Mouse (Mus musculus): ENCODE data around the gene Kank2. TPM values are rescaled to one million over a fixed set of nuclear protein-coding genes. Genes with fewer than 3 reads are reported as not detected.

Kank2 gene
- polyA plus RNA-seq, 1 experiment, result 19.7 TPM

DNA sequence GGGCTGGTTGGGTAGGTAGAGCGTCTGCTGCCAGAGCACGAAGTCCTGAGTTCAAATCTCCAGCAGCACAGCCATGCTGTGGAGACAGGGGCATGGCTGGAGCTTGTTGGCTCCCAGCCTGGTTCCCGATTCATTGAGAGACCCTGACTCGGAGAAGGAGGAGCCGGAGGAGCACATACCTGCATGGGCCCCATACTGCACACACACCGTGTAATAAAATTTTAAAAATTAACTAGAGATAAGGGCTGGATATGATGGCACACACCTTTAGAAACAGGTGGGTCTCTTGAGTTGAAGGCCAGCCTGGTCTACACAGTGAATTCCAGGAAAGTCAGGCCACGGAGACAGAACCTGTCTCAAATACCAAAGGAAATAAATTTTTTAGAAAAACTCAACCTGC, 64.6 kb downstream of the Kank2 start:
- no peak overlapping the region for H3K27ac ChIP-seq (replicated peaks; ENCODE audit: low read depth, low read length)
- no peaks in the 10 kb centered on the region; the same call in 1 of the 2 replicates for H3K4me1 ChIP-seq (ENCODE audit: control insufficient read depth, insufficient read depth, insufficient read length, low read length)
- no peak overlapping the region for H3K4me3 ChIP-seq (ENCODE audit: insufficient read depth, low read depth, low read length)

DNA sequence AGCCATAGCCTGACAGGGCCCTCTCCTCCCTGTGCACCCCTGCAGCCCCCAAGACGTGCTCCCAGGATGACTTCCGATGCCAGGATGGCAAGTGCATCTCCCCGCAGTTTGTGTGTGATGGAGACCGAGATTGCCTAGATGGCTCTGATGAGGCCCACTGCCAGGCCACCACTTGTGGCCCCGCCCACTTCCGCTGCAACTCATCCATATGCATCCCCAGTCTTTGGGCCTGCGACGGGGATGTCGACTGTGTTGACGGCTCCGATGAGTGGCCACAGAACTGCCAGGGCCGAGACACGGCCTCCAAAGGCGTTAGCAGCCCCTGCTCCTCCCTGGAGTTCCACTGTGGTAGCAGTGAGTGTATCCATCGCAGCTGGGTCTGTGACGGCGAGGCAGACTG, 65.1 kb downstream of the Kank2 start:
- Histone ChIP-seq H3K4me1 (ENCODE audit: control insufficient read depth, insufficient read depth, insufficient read length, low read length) (no peaks in the 10 kb centered on the region; the same call in 1 of the 2 replicates), H3K27ac (replicated peaks; ENCODE audit: low read depth, low read length) (no peak overlapping the region)

DNA sequence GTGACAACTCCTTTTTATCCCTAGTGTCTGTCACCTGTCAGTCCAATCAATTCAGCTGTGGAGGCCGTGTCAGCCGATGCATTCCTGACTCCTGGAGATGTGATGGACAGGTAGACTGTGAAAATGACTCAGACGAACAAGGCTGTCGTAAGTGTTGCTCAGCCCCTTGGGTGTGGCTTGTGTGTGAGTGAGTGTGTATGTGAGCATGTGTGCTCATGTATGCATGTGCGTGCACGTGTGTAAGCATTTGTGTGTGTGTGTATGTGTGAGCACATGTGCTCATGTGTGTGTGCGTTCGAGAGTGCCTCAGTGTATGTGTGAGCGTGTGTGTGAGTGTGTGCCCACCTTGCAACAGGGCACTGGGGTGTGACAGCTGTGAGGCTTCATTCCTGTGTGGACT, 66.3 kb downstream of the Kank2 start:
- no peak overlapping the region for H3K4me3 ChIP-seq (ENCODE audit: insufficient read depth, low read depth, low read length)
- no peak overlapping the region for H3K27ac ChIP-seq (replicated peaks; ENCODE audit: low read depth, low read length)
- H3K4me1 ChIP-seq (ENCODE audit: control insufficient read depth, insufficient read depth, insufficient read length, low read length), result no peaks in the 10 kb centered on the region; the same call in 1 of the 2 replicates

More for the DNA sequence above, 65.1 kb downstream of the Kank2 start:
- H3K4me3 ChIP-seq (ENCODE audit: insufficient read depth, low read depth, low read length), result no peak overlapping the region

DNA sequence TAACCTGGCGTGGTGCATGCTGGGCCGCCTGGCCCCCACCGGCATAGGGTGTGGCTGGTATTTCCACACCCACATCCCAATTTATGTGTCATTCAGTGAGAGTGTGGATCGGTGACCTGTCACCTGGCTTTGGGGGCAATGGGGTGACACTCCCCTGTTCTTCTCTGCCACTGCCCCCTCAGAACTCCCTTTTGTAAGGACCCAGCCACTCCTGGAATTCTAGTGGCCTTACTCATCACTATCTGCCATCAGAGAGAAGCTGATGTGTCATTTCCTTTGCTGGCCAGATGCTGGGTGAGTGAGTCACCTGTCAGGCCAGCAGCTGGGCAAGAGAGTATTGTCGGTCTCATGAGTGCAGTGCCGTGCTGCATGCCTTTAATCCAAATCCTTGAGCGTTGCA, 69.3 kb downstream of the Kank2 start:
- Histone ChIP-seq H3K27ac (replicated peaks; ENCODE audit: low read depth, low read length) (no peak overlapping the region), H3K4me1 (ENCODE audit: control insufficient read depth, insufficient read depth, insufficient read length, low read length) (peaks cover 2% of the 10 kb centered on the region; the same call in 1 of the 2 replicates)

DNA sequence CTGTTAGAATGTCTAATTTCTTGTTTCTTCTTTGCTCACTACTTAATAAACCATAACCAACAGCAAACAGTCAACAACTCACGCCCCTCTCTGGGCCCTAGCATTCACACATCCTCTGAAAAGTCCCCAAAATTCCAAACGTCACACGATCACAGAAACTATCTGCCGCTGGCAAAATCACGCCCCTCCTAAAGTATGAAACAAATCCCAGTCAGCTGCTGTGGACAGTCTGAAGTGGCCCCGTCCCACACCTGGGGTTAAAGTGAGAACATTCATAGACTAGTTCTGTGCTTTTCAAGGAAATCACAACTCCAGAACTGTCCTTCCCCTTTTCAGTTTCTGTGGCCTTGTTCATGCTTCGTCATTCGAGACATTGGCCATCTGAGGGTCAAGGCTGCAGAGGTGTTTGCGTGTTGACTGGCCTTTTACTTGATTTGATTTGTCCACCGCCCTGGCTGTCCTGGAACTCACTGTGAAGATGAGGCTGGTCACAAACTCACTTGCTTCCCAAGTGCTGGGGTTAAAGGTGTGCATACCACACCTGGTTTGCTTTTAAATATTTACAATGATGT, 70.2 kb downstream of the Kank2 start:
- Histone ChIP-seq H3K4me3 (ENCODE audit: insufficient read depth, low read depth, low read length) (no peak overlapping the region), H3K4me1 (ENCODE audit: control insufficient read depth, insufficient read depth, insufficient read length, low read length) (peaks cover 2% of the 10 kb centered on the region; the same call in 1 of the 2 replicates), H3K27ac (replicated peaks; ENCODE audit: low read depth, low read length) (no peak overlapping the region)

More for the DNA sequence above, 69.3 kb downstream of the Kank2 start:
- no peak overlapping the region for H3K4me3 ChIP-seq (ENCODE audit: insufficient read depth, low read depth, low read length)

DNA sequence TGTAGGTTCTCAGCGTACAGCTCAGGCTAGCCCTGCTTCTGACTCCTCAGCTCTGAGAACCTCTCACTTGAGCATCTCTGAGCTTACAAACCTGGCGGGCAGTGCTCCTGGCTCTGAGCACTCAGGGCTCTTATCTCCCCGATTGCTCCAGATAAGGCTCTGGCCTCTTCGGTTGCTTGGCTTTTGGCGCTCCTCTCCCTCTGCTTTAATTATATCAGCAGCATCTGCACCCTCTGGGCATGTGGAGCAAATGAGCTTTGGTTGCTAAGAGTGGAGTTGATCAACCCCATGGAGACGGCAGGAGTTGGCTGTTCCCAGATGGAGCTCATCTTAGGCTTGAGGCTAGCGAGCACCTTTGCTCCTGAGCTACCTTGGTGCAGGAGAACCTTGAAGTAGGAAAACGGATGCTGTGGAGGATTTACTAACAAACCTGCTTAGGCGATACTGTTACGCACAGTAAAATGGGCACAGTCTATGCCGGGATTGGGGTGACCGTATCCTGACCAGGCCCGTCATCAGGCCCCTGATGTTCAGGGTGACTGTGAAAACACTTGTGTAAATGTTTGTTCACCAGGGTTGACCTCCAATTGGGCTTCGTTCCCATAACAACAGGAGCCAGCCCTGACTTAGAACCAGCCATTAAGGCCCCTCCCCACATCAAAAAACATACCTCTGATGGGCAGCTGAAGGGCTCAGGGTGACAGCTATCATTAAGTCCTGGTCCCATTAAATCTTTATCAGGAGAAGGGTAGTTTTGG, 72.1 kb downstream of the Kank2 start:
- H3K27ac ChIP-seq (replicated peaks; ENCODE audit: low read depth, low read length), result no peak overlapping the region
- H3K4me3 ChIP-seq (ENCODE audit: insufficient read depth, low read depth, low read length), result no peak overlapping the region
- H3K4me1 ChIP-seq (ENCODE audit: control insufficient read depth, insufficient read depth, insufficient read length, low read length), result peaks cover 2% of the 10 kb centered on the region; the same call in 1 of the 2 replicates

DNA sequence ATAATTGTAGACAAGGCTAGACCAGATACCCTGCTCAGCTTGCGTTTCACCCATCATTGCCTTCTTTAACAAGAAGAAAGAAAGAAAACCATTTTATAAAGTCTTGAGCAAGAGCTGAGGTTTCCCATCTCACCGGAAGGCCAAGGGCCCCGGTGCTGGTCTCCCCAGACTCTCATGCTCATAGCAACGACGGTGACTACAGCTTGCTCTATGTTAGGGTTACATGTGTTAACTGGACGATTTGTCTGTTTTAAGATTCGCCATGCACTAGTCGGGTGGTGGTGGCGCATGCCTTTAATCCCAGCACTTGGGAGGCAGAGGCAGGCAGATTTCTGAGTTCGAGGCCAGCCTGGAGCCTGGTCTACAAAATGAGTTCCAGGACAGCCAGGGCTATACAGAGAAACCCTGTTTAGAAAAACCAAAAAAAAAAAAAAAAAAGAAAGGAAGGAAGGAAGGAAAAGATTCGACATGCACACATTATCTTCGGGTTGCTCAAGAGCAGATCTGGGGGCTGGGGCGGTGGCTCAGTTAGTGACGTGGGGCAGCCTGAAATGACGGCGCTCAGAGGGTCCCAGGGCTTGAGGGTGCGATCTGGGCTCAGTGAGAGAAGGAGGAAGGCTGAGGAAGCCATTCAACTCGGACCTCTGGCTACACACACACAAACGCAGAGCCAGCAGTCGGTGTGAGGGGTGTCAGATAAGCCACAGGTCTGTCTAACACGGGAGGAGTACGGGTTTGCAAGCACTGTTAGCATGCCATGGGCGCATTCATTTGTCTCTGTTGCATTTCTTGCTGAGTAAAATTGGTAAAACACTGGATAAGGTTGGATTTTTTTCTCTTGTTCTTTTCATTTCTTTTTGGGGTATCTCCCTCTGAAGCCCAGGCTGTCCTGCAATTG, 73.1 kb downstream of the Kank2 start:
- H3K4me3 ChIP-seq (ENCODE audit: insufficient read depth, low read depth, low read length), result peak overlapping the region; percentile 83
- H3K4me1 ChIP-seq (ENCODE audit: control insufficient read depth, insufficient read depth, insufficient read length, low read length), result peaks cover 2% of the 10 kb centered on the region; the same call in 1 of the 2 replicates
- H3K27ac ChIP-seq (replicated peaks; ENCODE audit: low read depth, low read length), result no peak overlapping the region; the same call in 1 of the 2 replicates

DNA sequence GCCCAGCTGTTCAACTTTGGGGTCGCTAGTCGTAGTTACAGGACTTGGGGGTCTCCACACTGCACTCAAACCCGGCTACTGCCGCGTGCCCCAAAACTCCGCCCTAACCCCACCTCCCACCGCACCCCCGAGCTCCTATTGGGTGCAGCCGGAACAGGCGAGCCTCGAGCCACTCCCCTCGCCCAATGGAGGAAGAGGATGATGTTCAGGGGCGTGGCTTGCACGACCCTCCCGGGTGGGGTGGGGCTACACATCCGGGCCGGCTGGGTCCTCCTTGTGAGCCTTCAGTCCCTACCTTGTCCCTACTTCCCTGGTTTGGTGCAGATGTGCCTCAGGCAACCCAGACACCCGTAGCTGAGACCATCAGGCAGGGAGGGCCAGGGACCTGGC, 74.4 kb downstream of the Kank2 start:
- H3K4me3 ChIP-seq (ENCODE audit: insufficient read depth, low read depth, low read length), result peak overlapping the region; percentile 83
- H3K27ac ChIP-seq (replicated peaks; ENCODE audit: low read depth, low read length), result peak overlapping the region; percentile 59
- H3K4me1 ChIP-seq (ENCODE audit: control insufficient read depth, insufficient read depth, insufficient read length, low read length), result peaks cover 2% of the 10 kb centered on the region; the same call in 1 of the 2 replicates

DNA sequence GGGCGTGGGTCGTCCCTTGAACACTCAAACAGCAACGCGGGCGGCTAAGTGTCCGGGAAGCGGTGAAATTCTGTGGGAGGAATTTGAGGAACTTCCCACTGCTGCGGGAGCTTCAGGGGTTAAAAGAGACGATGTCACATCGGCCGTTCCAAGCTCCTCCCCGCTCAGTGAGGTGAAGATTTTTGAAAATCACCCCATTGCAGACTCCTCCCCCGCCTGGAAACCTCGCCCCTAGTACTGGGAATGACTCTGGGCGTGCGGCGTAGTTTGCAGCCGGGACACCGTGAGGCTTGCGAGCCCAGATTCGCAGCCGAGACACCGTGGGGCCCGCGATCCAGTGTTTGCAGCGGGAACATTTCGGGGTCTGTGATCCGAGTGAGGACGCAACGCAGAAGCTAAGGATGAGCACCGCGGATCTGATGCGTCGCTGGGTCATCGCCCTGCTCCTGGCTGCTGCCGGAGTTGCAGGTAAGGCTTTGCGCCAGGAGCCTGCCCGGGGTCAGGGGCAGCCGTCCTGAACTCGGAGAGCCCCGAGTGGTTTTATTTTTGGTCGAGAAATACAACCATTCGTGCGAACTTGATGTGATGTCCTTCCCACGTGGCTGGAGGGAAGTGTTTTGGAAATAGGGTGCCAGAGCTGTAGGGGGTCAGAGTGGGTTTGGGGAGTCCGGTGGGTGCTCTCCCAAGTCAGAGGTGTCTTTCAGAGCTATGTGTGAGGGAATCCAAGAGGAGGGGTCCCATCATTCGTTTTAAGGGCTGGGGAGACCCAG, 75.0 kb downstream of the Kank2 start, which contains the start of gene Ldlr:
TSS of gene Ldlr (plus strand) at position 107 of the 770 bp plus-strand sequence.
- Histone ChIP-seq H3K27ac (replicated peaks; ENCODE audit: low read depth, low read length) (peak within 1 kb of the TSS; percentile 59), H3K4me1 (ENCODE audit: control insufficient read depth, insufficient read depth, insufficient read length, low read length) (peaks cover 2% of the 10 kb centered on the region; the same call in 1 of the 2 replicates), H3K4me3 (ENCODE audit: insufficient read depth, low read depth, low read length) (peak within 1 kb of the TSS; percentile 83)

DNA sequence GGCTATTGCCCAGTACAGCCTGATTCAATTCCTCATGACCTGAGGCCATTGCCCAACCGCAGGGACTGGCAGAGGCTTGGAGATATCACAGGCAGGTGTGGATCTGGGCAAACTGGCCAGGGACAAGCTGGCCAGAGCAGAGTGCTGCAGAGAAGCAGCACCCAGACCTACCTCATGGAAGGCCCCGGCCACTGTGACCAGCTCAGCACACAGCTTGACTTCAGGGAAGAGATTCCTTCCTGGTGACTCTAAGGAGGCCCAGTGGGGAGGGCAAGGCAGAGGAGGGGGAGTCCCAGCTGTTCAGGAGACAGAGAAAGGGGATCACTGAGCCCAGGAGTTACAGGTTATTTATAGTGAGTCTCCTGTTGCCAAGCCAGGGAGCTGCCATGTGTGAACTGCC, 77.5 kb downstream of the Kank2 start:
- no peak overlapping the region for H3K4me3 ChIP-seq (ENCODE audit: insufficient read depth, low read depth, low read length)
- no peak overlapping the region for H3K27ac ChIP-seq (replicated peaks; ENCODE audit: low read depth, low read length)
- no peaks in the 10 kb centered on the region; the same call in 1 of the 2 replicates for H3K4me1 ChIP-seq (ENCODE audit: control insufficient read depth, insufficient read depth, insufficient read length, low read length)

DNA sequence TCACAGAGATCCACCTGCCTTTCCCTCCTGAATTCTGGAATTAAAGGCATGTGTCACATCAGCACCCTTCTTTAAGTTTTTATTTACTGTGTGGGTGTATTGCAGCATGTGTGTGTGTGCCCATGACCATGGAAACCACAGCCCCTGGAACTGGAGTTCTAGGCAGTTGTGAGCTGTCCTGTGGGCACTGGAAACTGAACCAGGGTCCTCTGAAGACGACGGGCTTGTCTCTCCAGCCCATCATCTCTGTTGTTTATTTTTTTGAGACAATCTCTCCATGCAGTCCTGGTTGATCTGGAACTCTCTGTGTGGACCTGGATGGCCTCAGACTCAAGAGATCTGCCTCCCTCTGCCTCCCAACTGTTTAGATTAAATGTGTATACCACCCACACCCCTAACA, 81.5 kb downstream of the Kank2 start:
- H3K27ac ChIP-seq (replicated peaks; ENCODE audit: low read depth, low read length), result no peak overlapping the region
- no peaks in the 10 kb centered on the region for H3K4me1 ChIP-seq (ENCODE audit: control insufficient read depth, insufficient read depth, insufficient read length, low read length)
- no peak overlapping the region for H3K4me3 ChIP-seq (ENCODE audit: insufficient read depth, low read depth, low read length)

Other genes with a start within 250 kb of the Kank2 start
- gene Timm29, start 206.0 kb downstream of the Kank2 start, polyA plus RNA-seq (2012; ENCODE audit: insufficient read depth, insufficient read length, missing spikeins), result 30.3 and 31.1 TPM in 2 replicates
- 12.7 and 14.6 TPM in 2 replicates for gene Yipf2, start 205.9 kb downstream of the Kank2 start, polyA plus RNA-seq (2012; ENCODE audit: insufficient read depth, insufficient read length, missing spikeins)
- 24.3 and 26.2 TPM in 2 replicates for gene Smarca4, start 182.6 kb downstream of the Kank2 start, polyA plus RNA-seq (2012; ENCODE audit: insufficient read depth, insufficient read length, missing spikeins)
- 11.2 and 29.0 TPM in 2 replicates for gene Ldlr, start 75.3 kb downstream of the Kank2 start, polyA plus RNA-seq (2012; ENCODE audit: insufficient read depth, insufficient read length, missing spikeins)
- not detected in 2 replicates for gene Spc24, start 38.4 kb downstream of the Kank2 start, polyA plus RNA-seq (2012; ENCODE audit: insufficient read depth, insufficient read length, missing spikeins)
- 54.2 and 167 TPM in 2 replicates for gene Angptl8, start 36.8 kb upstream of the Kank2 start, polyA plus RNA-seq (2012; ENCODE audit: insufficient read depth, insufficient read length, missing spikeins)
- 6.9 and 9.5 TPM in 2 replicates for gene Dock6, start 53.9 kb upstream of the Kank2 start, polyA plus RNA-seq (2012; ENCODE audit: insufficient read depth, insufficient read length, missing spikeins)
- 23.0 and 31.2 TPM in 2 replicates for gene Rab3d, start 119.4 kb upstream of the Kank2 start, polyA plus RNA-seq (2012; ENCODE audit: insufficient read depth, insufficient read length, missing spikeins)
- 3.7 and 4.3 TPM in 2 replicates for gene Ccdc159, start 128.7 kb upstream of the Kank2 start, polyA plus RNA-seq (2012; ENCODE audit: insufficient read depth, insufficient read length, missing spikeins)
- gene Tmem205, start 128.8 kb upstream of the Kank2 start, polyA plus RNA-seq (2012; ENCODE audit: insufficient read depth, insufficient read length, missing spikeins), result 204 and 213 TPM in 2 replicates
- 1.9 and 2.0 TPM in 2 replicates for gene Plppr2, start 138.3 kb upstream of the Kank2 start, polyA plus RNA-seq (2012; ENCODE audit: insufficient read depth, insufficient read length, missing spikeins)
- gene Swsap1, start 157.0 kb upstream of the Kank2 start, polyA plus RNA-seq (2012; ENCODE audit: insufficient read depth, insufficient read length, missing spikeins), result 11.6 and 15.4 TPM in 2 replicates
- 1.3 and 1.7 TPM in 2 replicates for gene Epor, start 164.8 kb upstream of the Kank2 start, polyA plus RNA-seq (2012; ENCODE audit: insufficient read depth, insufficient read length, missing spikeins)
- 9.2 and 10.4 TPM in 2 replicates for gene Rgl3, start 190.7 kb upstream of the Kank2 start, polyA plus RNA-seq (2012; ENCODE audit: insufficient read depth, insufficient read length, missing spikeins)
- not detected in 2 replicates for gene Ccdc151, start 203.9 kb upstream of the Kank2 start, polyA plus RNA-seq (2012; ENCODE audit: insufficient read depth, insufficient read length, missing spikeins)
- 33.1 and 40.1 TPM in 2 replicates for gene Prkcsh, start 204.1 kb upstream of the Kank2 start, polyA plus RNA-seq (2012; ENCODE audit: insufficient read depth, insufficient read length, missing spikeins)